Mouse (Mus musculus) ES-E14 (cell line): Measurements from ENCODE around the gene Plscr2.

Source experiments
- CHD2 ChIP-seq: IDR thresholded peaks from 2 replicates; pipeline ENCODE4 v1.6.1; 2014; ENCODE audit warnings: mild to moderate bottlenecking, low read depth, low read length, inconsistent platforms
- HCFC1 ChIP-seq: IDR thresholded peaks from 2 replicates; pipeline ENCODE4 v1.6.1; 2012; ENCODE audit warnings: low read length, inconsistent platforms, borderline replicate concordance; ENCODE audit not compliant: insufficient read depth
- MAFK ChIP-seq: IDR thresholded peaks from 2 replicates; pipeline ENCODE4 v1.6.1; 2014; ENCODE audit warnings: mild to moderate bottlenecking, low read depth, low read length, inconsistent platforms; ENCODE audit not compliant: insufficient read depth
- ZC3H11A ChIP-seq: IDR thresholded peaks from 2 replicates; pipeline ENCODE4 v1.6.1; 2012; ENCODE audit warnings: low read depth, mild to moderate bottlenecking, inconsistent platforms, low read length, borderline replicate concordance
- ZNF384 ChIP-seq: IDR thresholded peaks from 2 replicates; pipeline ENCODE4 v1.6.1; 2012; ENCODE audit warnings: low read depth, low read length, inconsistent platforms

- TF ChIP-seq MAFK, result no peak
- no peak for TF ChIP-seq ZNF384
- TF ChIP-seq CHD2, result no peak
- no peak for TF ChIP-seq HCFC1
- TF ChIP-seq ZC3H11A, result no peak
Observed at GRCm38 (mm10) chr9:92292922-92293321, 17.5 kb downstream of the Plscr2 start.
